ENCODE assay signal across 9 mouse cellular contexts in genomic region chr4:128698011-128698861, GRCm38 (mm10). TPM values are rescaled to one million over a fixed set of nuclear protein-coding genes. Genes with fewer than 3 reads are reported as not detected.
DNase-seq lines count a peak whose midpoint lies in the region; ATAC-seq and TF ChIP-seq lines count a peak whose summit lies in the region.
"Had no signal": no experiment of that assay in that cellular context is flagged by ENCODE, and none has a peak within 500 bp of the region (broad histone marks: within the 10 kb centered on the region; RNA-seq: fewer than 3 reads in every experiment).

No protein-coding gene starts in this region.

- H3K4me3 ChIP-seq in forebrain, postnatal 0 days (ENCODE audit: low read depth, low read length), result no peak overlapping the region
- no peak overlapping the region for H3K4me3 ChIP-seq in lung, embryonic 16.5 days (ENCODE audit: low read length)

- peak; percentile 6; the same call in 1 of the 2 replicates for TF ChIP-seq CTCF in forebrain, postnatal 0 days (IDR thresholded peaks at IDR 0.05; ENCODE audit: low read depth)

- H3K9me3 ChIP-seq in forebrain, postnatal 0 days (ENCODE audit: low read length), result no peaks in the 10 kb centered on the region
- no peaks in the 10 kb centered on the region for H3K9me3 ChIP-seq in lung, embryonic 16.5 days (ENCODE audit: control insufficient read depth, low read length)

- H3K36me3 ChIP-seq in forebrain, postnatal 0 days (ENCODE audit: insufficient read depth), result no peaks in the 10 kb centered on the region
- no peaks in the 10 kb centered on the region for H3K36me3 ChIP-seq in lung, embryonic 16.5 days (ENCODE audit: control insufficient read depth, insufficient read depth, low read length)

- no peak overlapping the region; the same call in 1 of the 2 replicates for H3K9ac ChIP-seq in forebrain, postnatal 0 days
- H3K9ac ChIP-seq in lung, embryonic 16.5 days (ENCODE audit: low read length), result no peak overlapping the region

- intact Hi-C loops in heart, postnatal 25 days (cut with DNase I), result no loop called here

- H3K27ac ChIP-seq in forebrain, postnatal 0 days (ENCODE audit: low read depth, low read length), result peak overlapping the region; percentile 51
- H3K27ac ChIP-seq in lung, embryonic 16.5 days (ENCODE audit: low read length), result peak overlapping the region; percentile 88

- peak; percentile 70 for DNase-seq in ovary, adult 18-20 months (ENCODE audit: low spot score)
- DNase-seq in ovary, postnatal 10 days (ENCODE audit: low spot score), result no peak
- peak; percentile 62 for DNase-seq in forebrain, postnatal 0 days
- peak; percentile 64 for DNase-seq in heart, postnatal 25 days (ENCODE audit: low spot score)
- peak; percentile 48 to 77 for DNase-seq in kidney, postnatal 25 days
- DNase-seq in right cerebral cortex, postnatal 36 days (ENCODE audit: low spot score in 2 of 2), result peak; percentile 57 to 58
- DNase-seq in B cell, adult 2 months, result no peak

- ATAC-seq in forebrain, postnatal 0 days, result peak; percentile 84
- peak; percentile 85 for ATAC-seq in lung, embryonic 16.5 days (ENCODE audit: low read depth)

- H3K27me3 ChIP-seq in forebrain, postnatal 0 days (ENCODE audit: insufficient read depth, low read length), result no peaks in the 10 kb centered on the region
- H3K27me3 ChIP-seq in lung, embryonic 16.5 days (ENCODE audit: control insufficient read depth, insufficient read depth, low read depth, low read length), result no peaks in the 10 kb centered on the region

- H3K4me2 ChIP-seq in forebrain, postnatal 0 days (ENCODE audit: low read depth), result no peak overlapping the region
- no peak overlapping the region for H3K4me2 ChIP-seq in lung, embryonic 16.5 days (ENCODE audit: low read depth, low read length)

- peaks cover 8% of the 10 kb centered on the region; the same call in 1 of the 2 replicates for H3K4me1 ChIP-seq in forebrain, postnatal 0 days (ENCODE audit: insufficient read depth)
- H3K4me1 ChIP-seq in lung, embryonic 16.5 days (replicated peaks; ENCODE audit: control insufficient read depth, insufficient read depth, low read length), result peaks cover 54% of the 10 kb centered on the region

- WGBS in forebrain, postnatal 0 days, result 33% methylated on average over 12 of the region's 12 CpGs
- 31% methylated on average over 12 of the region's 12 CpGs for WGBS in lung, embryonic 16.5 days

RNA-seq across cellular contexts. Expression of gene Phc2, which starts 43.7 kb away (rescaled TPM):
- 78.3 and 93.2 TPM in 2 replicates for total RNA-seq in forebrain, postnatal 0 days (2014; rRNA removed)
- 52.4 and 56.3 TPM in 2 replicates for polyA plus RNA-seq in forebrain, postnatal 0 days (2015; fragmentation: Nextera tagmentation; extraction: Ambion mirVana)
- total RNA-seq in heart, postnatal 25 days (2021), result 10 to 100 TPM; 36.1 to 48.5 TPM
- polyA plus RNA-seq in lung, embryonic 16.5 days (2015; fragmentation: Nextera tagmentation; extraction: Ambion mirVana), result 18.9 and 19.8 TPM in 2 replicates

RNA-seq across cellular contexts. Expression of gene A3galt2, which starts 56.9 kb away (rescaled TPM):
- total RNA-seq in forebrain, postnatal 0 days (2014; rRNA removed), result 0.52 and 0.92 TPM in 2 replicates
- polyA plus RNA-seq in forebrain, postnatal 0 days (2015; fragmentation: Nextera tagmentation; extraction: Ambion mirVana), result 0.05 and 0.16 TPM in 2 replicates
- total RNA-seq in heart, postnatal 25 days (2021), result under 1 TPM in 1 of 2 experiments, not detected in 1; 0.14 TPM
- polyA plus RNA-seq in lung, embryonic 16.5 days (2015; fragmentation: Nextera tagmentation; extraction: Ambion mirVana), result 0.16 and 0.30 TPM in 2 replicates
- total RNA-seq: MEL had no signal

Comparison
In these comparisons a context has a peak if more than half of its experiments do, and no peak if none do; other contexts are left out.
1. DNase-seq: peak in ovary, adult 18-20 months (single experiment), forebrain, postnatal 0 days (single experiment), heart, postnatal 25 days (single experiment), kidney, postnatal 25 days (2 of 2) and right cerebral cortex, postnatal 36 days (2 of 2); none in ovary, postnatal 10 days (single experiment) and B cell, adult 2 months (0 of 2).